Mouse (Mus musculus) heart, adult 2 months (tissue): ENCODE results near the gene 5730455P16Rik. TPM values are rescaled to one million over a fixed set of nuclear protein-coding genes. Genes with fewer than 3 reads are reported as not detected.
A peak's percentile ranks its signal among the peaks of the same experiment; 100 is the strongest.

Experiments used
- DNase-seq, 2 experiments: peaks; one replicate each; pipeline ENCODE4 v3.0.0; 2021
- H3K27ac ChIP-seq: fragments of 200-600 bp; 2 replicates; pipeline ENCODE4 v1.8.1; 2022
- H3K27me3 ChIP-seq: fragments of 200-500 bp; 2 replicates; pipeline ENCODE4 v1.6.1; 2012; ENCODE audit warnings: mild to moderate bottlenecking, low read length, inconsistent platforms, mixed read lengths; ENCODE audit not compliant: control insufficient read depth, insufficient read depth
- H3K36me3 ChIP-seq: fragments of 200-500 bp; 2 replicates; pipeline ENCODE4 v1.6.1; 2012; ENCODE audit warnings: low read length, inconsistent platforms; ENCODE audit not compliant: control insufficient read depth, insufficient read depth
- H3K4me1 ChIP-seq: fragments of 200-500 bp; 2 replicates; pipeline ENCODE4 v1.6.1; 2011; ENCODE audit warnings: low read length; ENCODE audit not compliant: control insufficient read depth, insufficient read depth
- H3K4me3 ChIP-seq: fragments of 200-600 bp; 2 replicates; pipeline ENCODE4 v1.8.1; 2022
- H3K79me2 ChIP-seq: fragments of 200-500 bp; replicated peaks from 2 replicates; pipeline ENCODE4 v1.6.1; 2012; ENCODE audit warnings: mild to moderate bottlenecking, inconsistent platforms, low read length, moderate library complexity, mixed read lengths; ENCODE audit not compliant: control insufficient read depth, insufficient read depth
- H3K9ac ChIP-seq: fragments of 200-500 bp; 2 replicates; pipeline ENCODE4 v1.6.1; 2012; ENCODE audit warnings: low read depth, mild to moderate bottlenecking, control low read depth, inconsistent platforms, low read length, mixed read lengths
- CTCF ChIP-seq: fragments of 200-600 bp; IDR thresholded peaks from 2 replicates; pipeline ENCODE4 v1.8.1; 2022; ENCODE audit warnings: antibody characterized with exemption, mild to moderate bottlenecking, moderate library complexity
- EP300 ChIP-seq: fragments of 200-500 bp; IDR thresholded peaks from 2 replicates; pipeline ENCODE4 v1.6.1; 2011; ENCODE audit warnings: low read depth, low read length, control low read depth; ENCODE audit not compliant: insufficient read depth
- POLR2A ChIP-seq: fragments of 200-500 bp; IDR thresholded peaks from 2 replicates; pipeline ENCODE4 v1.6.1; 2011; ENCODE audit warnings: mild to moderate bottlenecking, low read depth, low read length, control low read depth; ENCODE audit not compliant: insufficient read depth
- WGBS: fragments of 180-500 bp; shearing (Covaris S2); methylation state at CpG from one replicate; pipeline ENCODE4 v1.1.7; 2018; 5-methylcytosine and 5-hydroxymethylcytosine counted together
- intact Hi-C: fragments of 180-260 bp; cut with DNase I; formaldehyde crosslinking; loops from one replicate; pipeline ENCODE4 v1.15.1; 2025
- polyA plus RNA-seq: library from polyadenylated mRNA; depleted of rRNA; stranded (reverse); fragments of >200 nt; gene quantifications from 2 replicates; pipeline ENCODE4 v1.2.3, GENCODE M21; 2012; rRNA removed
- total RNA-seq, 2 experiments: library from RNA; stranded (reverse); gene quantifications; 2 replicates each; pipeline ENCODE4 v1.2.3; 2021

Gene 5730455P16Rik
- total and polyA plus RNA-seq, 3 experiments = 4.6 to 22.8 (median 19.2) TPM

DNA sequence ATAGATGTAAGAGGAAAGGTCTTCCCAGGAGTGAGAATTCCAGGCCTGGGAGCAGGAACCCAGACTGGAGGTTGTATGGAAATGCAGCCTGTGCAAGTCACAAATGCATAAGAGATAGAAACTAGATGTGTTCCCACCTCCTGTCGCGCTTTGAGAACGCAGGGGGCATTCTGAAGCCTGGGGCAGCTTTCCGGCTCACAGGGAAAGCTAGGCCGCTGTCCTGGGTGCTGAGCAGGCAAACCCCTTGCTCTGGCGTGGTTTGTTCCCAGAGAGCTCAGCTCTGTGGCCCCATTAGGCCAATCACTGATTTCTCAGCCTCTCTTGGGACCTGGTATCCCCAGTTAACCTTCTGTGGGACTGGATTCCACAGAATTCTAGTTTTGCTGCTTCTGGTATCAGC lies 65.3 kb downstream of the 5730455P16Rik start:
- no peak overlapping the region for H3K9ac ChIP-seq
- TF ChIP-seq CTCF (no peak), POLR2A (no peak), EP300 (no peak)
- H3K36me3 ChIP-seq = no peaks in the 10 kb centered on the region
- no peak overlapping the region for H3K27ac ChIP-seq
- DNase-seq = peak; percentile 9 to 26
- 24% methylated on average over 6 of the region's 6 CpGs for WGBS
- no peak overlapping the region for H3K4me3 ChIP-seq
- intact Hi-C loops = no loop called here
- no peaks in the 10 kb centered on the region for H3K79me2 ChIP-seq
- no peaks in the 10 kb centered on the region for H3K27me3 ChIP-seq
- H3K4me1 ChIP-seq = no peaks in the 10 kb centered on the region

DNA sequence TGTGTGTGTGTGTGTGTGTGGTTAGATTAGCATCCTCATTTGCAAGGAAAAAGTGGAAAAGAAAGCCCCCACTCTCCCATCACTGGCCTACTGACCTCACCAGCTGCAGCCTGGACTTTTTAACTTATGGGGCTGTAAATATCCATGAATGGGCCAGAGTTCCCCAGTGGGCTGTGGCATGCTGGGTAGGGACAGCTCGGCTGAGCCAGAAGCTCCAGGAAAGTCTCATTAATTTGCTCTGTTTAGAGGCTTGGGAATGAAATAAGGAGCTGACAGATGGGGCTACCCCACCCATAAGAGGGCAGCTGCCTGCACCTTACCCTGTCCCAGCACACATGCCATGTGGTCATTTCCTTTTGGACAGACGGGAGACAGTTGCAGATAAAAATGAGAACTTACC lies 65.8 kb downstream of the 5730455P16Rik start:
- Histone ChIP-seq H3K27me3 (no peaks in the 10 kb centered on the region), H3K4me3 (no peak overlapping the region), H3K4me1 (no peaks in the 10 kb centered on the region), H3K27ac (no peak overlapping the region), H3K36me3 (no peaks in the 10 kb centered on the region), H3K9ac (no peak overlapping the region), H3K79me2 (no peaks in the 10 kb centered on the region)
- no peak for TF ChIP-seq POLR2A
- TF ChIP-seq EP300 = no peak
- TF ChIP-seq CTCF = no peak
- WGBS = 41% methylated on average over 2 of the region's 2 CpGs
- DNase-seq = no peak
- intact Hi-C loops = no loop called here

DNA sequence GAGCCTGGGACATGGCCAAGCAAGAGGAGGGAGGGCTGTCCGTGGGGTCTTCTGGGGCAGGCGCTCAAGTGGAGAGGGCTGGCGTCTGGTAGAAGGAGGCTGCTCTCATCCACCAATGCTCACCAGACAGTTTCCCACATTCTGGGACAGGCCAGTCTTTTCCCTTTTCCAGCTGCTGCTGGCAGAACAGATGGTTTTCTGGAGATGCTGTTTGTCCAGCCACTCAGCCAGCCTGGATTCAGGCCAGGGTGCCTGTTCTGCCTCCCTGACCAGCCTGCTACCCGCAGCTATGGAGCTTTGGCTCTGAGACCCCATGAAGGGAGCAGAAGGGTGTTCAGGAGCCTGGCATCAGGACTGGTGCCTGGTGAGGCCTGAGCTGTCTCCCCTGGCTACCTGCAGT lies 66.6 kb downstream of the 5730455P16Rik start:
- Histone ChIP-seq H3K4me3 (no peak overlapping the region), H3K4me1 (no peaks in the 10 kb centered on the region), H3K9ac (no peak overlapping the region), H3K36me3 (no peaks in the 10 kb centered on the region), H3K27me3 (no peaks in the 10 kb centered on the region), H3K27ac (no peak overlapping the region), H3K79me2 (no peaks in the 10 kb centered on the region)
- 79% methylated on average over 4 of the region's 4 CpGs for WGBS
- DNase-seq = no peak
- TF ChIP-seq EP300 (no peak), CTCF (no peak), POLR2A (no peak)
- intact Hi-C loops = no loop called here

Other genes with a start within 250 kb of the 5730455P16Rik start
- 10 to 100 TPM; 24.4 to 28.7 TPM for gene Tefm, start 235.9 kb downstream of the 5730455P16Rik start, total RNA-seq
- 14.7 and 21.3 TPM in 2 replicates for gene Tefm, start 235.9 kb downstream of the 5730455P16Rik start, polyA plus RNA-seq
- gene Adap2, start 223.9 kb downstream of the 5730455P16Rik start, total RNA-seq = 10 to 100 TPM; 10.5 to 11.0 TPM
- 5.5 and 8.1 TPM in 2 replicates for gene Adap2, start 223.9 kb downstream of the 5730455P16Rik start, polyA plus RNA-seq
- 1 to 10 TPM; 4.4 to 4.6 TPM for gene Rnf135, start 194.2 kb downstream of the 5730455P16Rik start, total RNA-seq
- gene Rnf135, start 194.2 kb downstream of the 5730455P16Rik start, polyA plus RNA-seq = 5.4 and 6.3 TPM in 2 replicates
- gene Rhot1, start 169.0 kb downstream of the 5730455P16Rik start, total RNA-seq = 10 to 100 TPM; 57.2 to 60.7 TPM
- gene Rhot1, start 169.0 kb downstream of the 5730455P16Rik start, polyA plus RNA-seq = 38.7 and 69.5 TPM in 2 replicates
- 10 to 100 TPM in 1 of 2 experiments, 1 to 10 TPM in 1; 6.8 to 11.1 TPM for gene Rhbdl3, start 77.1 kb downstream of the 5730455P16Rik start, total RNA-seq
- gene Rhbdl3, start 77.1 kb downstream of the 5730455P16Rik start, polyA plus RNA-seq = 9.4 and 12.6 TPM in 2 replicates
- gene Zfp207, start 5.2 kb upstream of the 5730455P16Rik start, total RNA-seq = 10 to 100 TPM; 58.3 to 59.9 TPM
- 63.0 and 99.1 TPM in 2 replicates for gene Zfp207, start 5.2 kb upstream of the 5730455P16Rik start, polyA plus RNA-seq
- gene Psmd11, start 50.6 kb upstream of the 5730455P16Rik start, total RNA-seq = 100 to 1,000 TPM in 1 of 2 experiments, 10 to 100 TPM in 1; 98.4 to 107 TPM
- 51.3 and 83.3 TPM in 2 replicates for gene Psmd11, start 50.6 kb upstream of the 5730455P16Rik start, polyA plus RNA-seq
- 1 to 10 TPM in 1 of 2 experiments, under 1 TPM in 1; 0.84 to 2.3 TPM for gene Cdk5r1, start 99.0 kb upstream of the 5730455P16Rik start, total RNA-seq
- 0.61 and 0.85 TPM in 2 replicates for gene Cdk5r1, start 99.0 kb upstream of the 5730455P16Rik start, polyA plus RNA-seq